Mouse (Mus musculus) liver, embryonic 18 days (tissue): Measurements from ENCODE around the gene Plch2. TPM values are rescaled to one million over a fixed set of nuclear protein-coding genes. Genes with fewer than 3 reads are reported as not detected.

Experiments
- polyA plus RNA-seq: library from polyadenylated mRNA; depleted of rRNA; stranded (reverse); fragments of >200 nt; gene quantifications from 2 replicates; pipeline ENCODE4 v1.2.3, GENCODE M21; 2012; rRNA removed

Plch2 gene
- 0.06 and 0.07 TPM in 2 replicates for polyA plus RNA-seq

DNA sequence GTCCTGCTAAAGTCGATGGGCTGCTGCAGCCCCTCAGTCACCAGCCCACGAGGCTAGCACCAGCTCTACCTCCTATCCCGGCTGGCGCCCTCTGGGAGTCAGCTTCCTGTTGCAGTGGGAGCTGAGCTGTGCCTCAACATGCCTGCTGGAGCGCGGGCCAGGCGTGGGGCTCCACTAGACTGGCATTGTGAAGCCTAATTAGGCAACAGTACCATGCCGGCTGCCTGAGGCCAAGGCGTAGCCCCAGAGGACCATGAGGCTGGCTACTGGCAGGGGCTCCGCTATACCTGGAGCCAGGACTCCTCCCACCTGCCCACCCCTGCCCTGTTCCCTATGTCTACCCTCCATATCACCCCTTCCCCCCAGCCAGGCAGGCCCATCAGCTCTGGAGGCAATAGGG lies at the start of gene Plch2:
Gene Plch2 (minus strand): TSS at position 61 of the 400 bp plus-strand sequence.

GRCm38 (mm10) chr4:155086108-155087024 lies 29.8 kb upstream of the Plch2 start, which contains the start of the genes Rer1 and Morn1:
TSS of gene Rer1 (minus strand) at chr4:155086382.
TSS of gene Morn1 (plus strand) at chr4:155086577.

GRCm38 (mm10) chr4:155066834-155067522 lies 10.4 kb upstream of the Plch2 start, which contains the start of gene Pex10:
TSS of gene Pex10 (plus strand) at chr4:155067016.

DNA sequence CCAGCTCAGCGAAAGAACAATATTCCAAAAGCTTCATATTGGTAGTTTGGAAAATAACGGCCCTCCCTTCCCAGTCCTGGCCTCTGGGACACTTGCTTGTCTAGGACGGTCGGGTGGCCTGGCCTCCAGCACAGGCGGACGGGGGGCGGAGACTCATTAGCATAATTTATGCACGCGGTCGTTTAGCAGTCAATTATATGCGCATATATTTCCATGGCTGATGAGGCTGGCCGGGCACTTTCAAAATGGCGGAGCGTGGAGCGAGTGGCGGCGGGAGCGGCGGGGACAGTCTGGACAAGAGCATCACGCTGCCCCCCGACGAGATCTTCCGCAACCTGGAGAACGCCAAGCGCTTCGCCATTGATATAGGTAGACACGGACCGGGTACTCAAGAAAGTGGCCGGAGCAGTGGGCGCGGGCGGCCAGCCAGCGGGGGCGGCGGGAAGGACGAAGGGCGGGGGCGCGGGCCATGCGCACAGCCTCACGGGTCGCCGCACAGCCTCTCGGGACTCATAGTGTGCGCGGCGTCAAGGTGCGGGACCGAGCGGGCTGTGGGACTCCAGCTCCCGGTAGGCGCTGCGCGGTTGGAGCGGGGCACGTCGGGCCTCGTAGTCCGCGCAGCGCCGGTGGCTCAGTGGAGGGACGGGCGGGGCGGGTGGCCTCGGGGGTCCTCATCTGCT lies 92.5 kb downstream of the Plch2 start, which contains the start of gene Pank4:
Gene Pank4 (plus strand): TSS at position 223 of the 680 bp plus-strand sequence.

GRCm38 (mm10) chr4:154960690-154961225 lies 95.8 kb downstream of the Plch2 start, which contains the start of gene Hes5:
TSS of gene Hes5 (plus strand) at chr4:154960923.

Other genes with a start within 250 kb of the Plch2 start
- not detected in 2 replicates for gene Ttc34, start 219.3 kb downstream of the Plch2 start, polyA plus RNA-seq
- gene Mmel1, start 187.2 kb downstream of the Plch2 start, polyA plus RNA-seq: 0.90 and 1.1 TPM in 2 replicates
- gene Fam213b, start 157.6 kb downstream of the Plch2 start, polyA plus RNA-seq: 5.9 and 6.3 TPM in 2 replicates
- gene Tnfrsf14, start 128.2 kb downstream of the Plch2 start, polyA plus RNA-seq: 67.9 and 70.6 TPM in 2 replicates
- 0.08 and 0.31 TPM in 2 replicates for gene Hes5, start 95.9 kb downstream of the Plch2 start, polyA plus RNA-seq
- gene Pank4, start 92.7 kb downstream of the Plch2 start, polyA plus RNA-seq: 22.7 and 25.5 TPM in 2 replicates
- gene Pex10, start 10.2 kb upstream of the Plch2 start, polyA plus RNA-seq: 8.0 and 8.6 TPM in 2 replicates
- gene Rer1, start 29.6 kb upstream of the Plch2 start, polyA plus RNA-seq: 66.9 and 67.5 TPM in 2 replicates
- 2.4 and 2.6 TPM in 2 replicates for gene Morn1, start 29.8 kb upstream of the Plch2 start, polyA plus RNA-seq
- gene Ski, start 165.8 kb upstream of the Plch2 start, polyA plus RNA-seq: 5.6 and 7.3 TPM in 2 replicates
- 16.1 and 16.8 TPM in 2 replicates for gene Faap20, start 193.0 kb upstream of the Plch2 start, polyA plus RNA-seq